Mouse (Mus musculus) C2C12 (cell line): ENCODE measurements around the gene Atp1a2. TPM values are rescaled to one million over a fixed set of nuclear protein-coding genes. Genes with fewer than 3 reads are reported as not detected.

Source experiments
- H3K27me3 ChIP-seq: one replicate; pipeline ENCODE4 v1.6.1; 2011; ENCODE audit not compliant: control insufficient read depth, insufficient read depth, insufficient read length
- H3K36me3 ChIP-seq: one replicate; pipeline ENCODE4 v1.6.1; 2011; ENCODE audit not compliant: control insufficient read depth, insufficient read depth
- H3K4me3 ChIP-seq: one replicate; pipeline ENCODE4 v1.5.1; 2011; ENCODE audit warnings: mild to moderate bottlenecking, control low read depth; ENCODE audit not compliant: poor library complexity, insufficient read depth, severe bottlenecking
- H3K79me2 ChIP-seq: one replicate; pipeline ENCODE4 v1.6.1; 2011; ENCODE audit not compliant: control insufficient read depth, insufficient read depth
- H3K79me3 ChIP-seq: one replicate; pipeline ENCODE4 v1.6.1; 2011; ENCODE audit warnings: low read depth, control low read depth
- H3ac ChIP-seq: one replicate; pipeline ENCODE3; 2011; ENCODE audit warnings: low read depth; ENCODE audit not compliant: control insufficient read depth, insufficient read length
- CEBPB ChIP-seq: IDR thresholded peaks from one replicate; pipeline ENCODE4 v1.6.1; 2011; ENCODE audit warnings: low read depth, mild to moderate bottlenecking, control low read depth, moderate library complexity
- CTCF ChIP-seq: IDR thresholded peaks from one replicate; pipeline ENCODE4 v1.5.1; 2011; ENCODE audit not compliant: control insufficient read depth, insufficient read depth, insufficient read length
- FOSL1 ChIP-seq: IDR thresholded peaks from one replicate; pipeline ENCODE4 v1.8.0; 2011; ENCODE audit warnings: mild to moderate bottlenecking, low read length; ENCODE audit not compliant: poor library complexity, insufficient read depth, severe bottlenecking
- MAX ChIP-seq: IDR thresholded peaks from one replicate; pipeline ENCODE4 v1.6.1; 2011; ENCODE audit warnings: mild to moderate bottlenecking, control low read depth
- MYOD1 ChIP-seq: IDR thresholded peaks from one replicate; pipeline ENCODE4 v1.6.1; 2011; ENCODE audit warnings: low read depth; ENCODE audit not compliant: control insufficient read depth, insufficient read length
- MYOG ChIP-seq: IDR thresholded peaks from one replicate; pipeline ENCODE4 v1.6.1; 2011; ENCODE audit not compliant: control insufficient read depth, insufficient read length; ENCODE audit errors: extremely low read depth
- USF1 ChIP-seq: IDR thresholded peaks from one replicate; pipeline ENCODE4 v1.6.1; 2011; ENCODE audit warnings: low read depth, mild to moderate bottlenecking, control low read depth, moderate library complexity
- polyA plus RNA-seq: library from polyadenylated mRNA; unstranded; fragments of >200 nt; fragmentation: generic; extraction: Trizol; gene quantifications from one replicate; pipeline ENCODE4 v1.2.1, GENCODE M21; 2012; ENCODE audit warnings: missing spikeins

Gene Atp1a2
- polyA plus RNA-seq, 1 experiment, result 0.76 TPM

- no peaks in the 10 kb centered on the region for H3K27me3 ChIP-seq
- H3ac ChIP-seq, result no peak overlapping the region
- H3K36me3 ChIP-seq, result no peaks in the 10 kb centered on the region
- no peak overlapping the region for H3K4me3 ChIP-seq
- no peaks in the 10 kb centered on the region for H3K79me3 ChIP-seq
- TF ChIP-seq FOSL1 (no peak), MAX (no peak), CEBPB (no peak), MYOD1 (no peak), MYOG (no peak), CTCF (no peak), USF1 (no peak)
- no peaks in the 10 kb centered on the region for H3K79me2 ChIP-seq
These were observed 901 bp downstream of the Atp1a2 start for GRCm38 (mm10) chr1:172296816-172297510.

- Histone ChIP-seq H3ac (no peak overlapping the region), H3K27me3 (no peaks in the 10 kb centered on the region), H3K79me2 (no peaks in the 10 kb centered on the region), H3K4me3 (no peak overlapping the region), H3K79me3 (no peaks in the 10 kb centered on the region), H3K36me3 (no peaks in the 10 kb centered on the region)
- TF ChIP-seq MAX (no peak), USF1 (no peak), MYOG (no peak), CTCF (no peak), FOSL1 (no peak)
These were observed 2.1 kb downstream of the Atp1a2 start for GRCm38 (mm10) chr1:172295751-172296197.

- H3K79me2 ChIP-seq, result no peaks in the 10 kb centered on the region
- no peak for TF ChIP-seq MAX
- TF ChIP-seq FOSL1, result no peak
- TF ChIP-seq USF1, result no peak
- TF ChIP-seq MYOD1, result no peak
- TF ChIP-seq MYOG, result no peak
- TF ChIP-seq CEBPB, result no peak
- no peak for TF ChIP-seq CTCF
- no peaks in the 10 kb centered on the region for H3K36me3 ChIP-seq
- H3ac ChIP-seq, result no peak overlapping the region
- H3K4me3 ChIP-seq, result no peak overlapping the region
- H3K79me3 ChIP-seq, result no peaks in the 10 kb centered on the region
- no peaks in the 10 kb centered on the region for H3K27me3 ChIP-seq
These were observed 4.4 kb downstream of the Atp1a2 start for GRCm38 (mm10) chr1:172293449-172293848.

GRCm38 (mm10) chr1:172292880-172293279 is 5.0 kb downstream of the Atp1a2 start:
- Histone ChIP-seq H3K27me3 (no peaks in the 10 kb centered on the region), H3K36me3 (no peaks in the 10 kb centered on the region), H3K79me2 (no peaks in the 10 kb centered on the region), H3ac (no peak overlapping the region), H3K4me3 (no peak overlapping the region), H3K79me3 (no peaks in the 10 kb centered on the region)
- TF ChIP-seq CEBPB (no peak), CTCF (no peak)

GRCm38 (mm10) chr1:172289617-172289946 is 8.3 kb downstream of the Atp1a2 start:
- peak; percentile 97 for TF ChIP-seq CEBPB
- no peak for TF ChIP-seq CTCF
- TF ChIP-seq MYOG, result no peak
- Histone ChIP-seq H3ac (no peak overlapping the region), H3K4me3 (no peak overlapping the region)

GRCm38 (mm10) chr1:172288900-172289616 is 8.8 kb downstream of the Atp1a2 start:
- H3K79me2 ChIP-seq, result no peaks in the 10 kb centered on the region
- no peak for TF ChIP-seq USF1
- peak; percentile 65 for TF ChIP-seq FOSL1
- TF ChIP-seq MYOG, result no peak
- TF ChIP-seq MAX, result no peak
- peak; percentile 91 for TF ChIP-seq MYOD1
- no peaks in the 10 kb centered on the region for H3K79me3 ChIP-seq
- no peaks in the 10 kb centered on the region for H3K27me3 ChIP-seq
- H3ac ChIP-seq, result no peak overlapping the region
- no peaks in the 10 kb centered on the region for H3K36me3 ChIP-seq
- H3K4me3 ChIP-seq, result no peak overlapping the region

More at GRCm38 (mm10) chr1:172289617-172289946, 8.3 kb downstream of the Atp1a2 start:
- Histone ChIP-seq H3K79me3 (no peaks in the 10 kb centered on the region), H3K36me3 (no peaks in the 10 kb centered on the region), H3K79me2 (no peaks in the 10 kb centered on the region), H3K27me3 (no peaks in the 10 kb centered on the region)
